Mouse (Mus musculus) myocyte (in vitro differentiated cells): ENCODE results near the gene 1700025G04Rik. TPM values are rescaled to one million over a fixed set of nuclear protein-coding genes. Genes with fewer than 3 reads are reported as not detected.

Source experiments
- H3K27me3 ChIP-seq: one replicate; pipeline ENCODE4 v1.6.1; 2011; ENCODE audit not compliant: control insufficient read depth, insufficient read depth, insufficient read length
- H3K36me3 ChIP-seq: one replicate; pipeline ENCODE4 v1.6.1; 2011; ENCODE audit not compliant: control insufficient read depth, insufficient read depth
- H3K4me2 ChIP-seq: one replicate; pipeline ENCODE4 v1.6.1; 2011; ENCODE audit warnings: low read depth, control low read depth
- H3K4me3 ChIP-seq: one replicate; pipeline ENCODE4 v1.5.1; 2011; ENCODE audit warnings: mild to moderate bottlenecking, control low read depth, moderate library complexity
- H3K79me2 ChIP-seq: one replicate; pipeline ENCODE4 v1.6.1; 2011; ENCODE audit not compliant: control insufficient read depth, insufficient read depth
- H3ac ChIP-seq: one replicate; pipeline ENCODE4 v1.6.1; 2011; ENCODE audit not compliant: control insufficient read depth, insufficient read length
- CEBPB ChIP-seq: IDR thresholded peaks from 2 replicates; pipeline ENCODE4 v1.6.1; 2011; ENCODE audit warnings: mild to moderate bottlenecking, moderate library complexity; ENCODE audit not compliant: poor library complexity, insufficient read depth, severe bottlenecking
- E2F4 ChIP-seq: IDR thresholded peaks from one replicate; pipeline ENCODE4 v1.6.1; 2011; ENCODE audit warnings: mild to moderate bottlenecking, control low read depth, moderate library complexity; ENCODE audit not compliant: insufficient read depth
- MAX ChIP-seq: IDR thresholded peaks from one replicate; pipeline ENCODE4 v1.6.1; 2011; ENCODE audit warnings: low read depth, mild to moderate bottlenecking, control low read depth
- MYOD1 ChIP-seq, 3 experiments: IDR thresholded peaks; one replicate each; pipeline ENCODE4 v1.6.1; 2011; ENCODE audit warnings: control low read depth in 2 of 3, low read depth in 2 of 3, mild to moderate bottlenecking in 2 of 3, moderate library complexity in 1 of 3; ENCODE audit not compliant: insufficient read length in 2 of 3, control insufficient read depth in 1 of 3
- MYOG ChIP-seq, 3 experiments: IDR thresholded peaks; one replicate each; pipeline ENCODE4 v1.6.1; 2011; ENCODE audit warnings: control low read depth in 2 of 3, low read depth in 2 of 3, mild to moderate bottlenecking in 2 of 3; ENCODE audit not compliant: insufficient read length in 2 of 3, control insufficient read depth in 1 of 3, insufficient read depth in 1 of 3
- POLR2A ChIP-seq: IDR thresholded peaks from one replicate; pipeline ENCODE4 v1.6.1; 2011; ENCODE audit warnings: low read depth, mild to moderate bottlenecking, control low read depth, moderate library complexity; ENCODE audit not compliant: insufficient read length
- POLR2AphosphoS2 ChIP-seq: IDR thresholded peaks from one replicate; pipeline ENCODE4 v1.6.1; 2011; ENCODE audit warnings: low read depth, control low read depth; ENCODE audit not compliant: insufficient read length
- REST ChIP-seq: IDR thresholded peaks from one replicate; pipeline ENCODE4 v1.6.1; 2011; ENCODE audit warnings: mild to moderate bottlenecking, control low read depth, moderate library complexity; ENCODE audit not compliant: insufficient read depth, insufficient read length
- SRF ChIP-seq: IDR thresholded peaks from one replicate; pipeline ENCODE4 v1.6.1; 2011; ENCODE audit warnings: low read depth; ENCODE audit not compliant: control insufficient read depth, insufficient read length
- TCF12 ChIP-seq: IDR thresholded peaks from one replicate; pipeline ENCODE4 v1.6.1; 2011; ENCODE audit warnings: mild to moderate bottlenecking, control low read depth; ENCODE audit not compliant: poor library complexity, insufficient read depth, severe bottlenecking
- TCF3 ChIP-seq: IDR thresholded peaks from one replicate; pipeline ENCODE4 v1.6.1; 2011; ENCODE audit warnings: low read depth, control low read depth; ENCODE audit not compliant: insufficient read length
- USF1 ChIP-seq: IDR thresholded peaks from one replicate; pipeline ENCODE4 v1.6.1; 2011; ENCODE audit warnings: low read depth, mild to moderate bottlenecking, control low read depth, moderate library complexity
- polyA plus RNA-seq: library from polyadenylated mRNA; unstranded; fragments of >200 nt; fragmentation: generic; extraction: Trizol; gene quantifications from one replicate; pipeline ENCODE4 v1.2.1, GENCODE M21; 2012; ENCODE audit warnings: missing spikeins

The 1700025G04Rik gene
- polyA plus RNA-seq, 1 experiment: 3.3 TPM

- Histone ChIP-seq H3K27me3 (no peaks in the 10 kb centered on the region), H3K4me2 (peak overlapping the region; percentile 98), H3K79me2 (peaks cover 4% of the 10 kb centered on the region), H3K36me3 (no peaks in the 10 kb centered on the region), H3ac (peak overlapping the region; percentile 86), H3K4me3 (peak overlapping the region; percentile 37)
- TF ChIP-seq CEBPB: no peak
- TF ChIP-seq REST: no peak
- TF ChIP-seq POLR2AphosphoS2: no peak
- no peak for TF ChIP-seq MYOG (IDR thresholded peaks at IDR 0.05; ENCODE audit: control insufficient read depth in 1 of 3, insufficient read depth in 1 of 3, insufficient read length in 2 of 3, low read depth in 2 of 3)
- no peak for TF ChIP-seq MYOD1 (IDR thresholded peaks at IDR 0.05; ENCODE audit: control insufficient read depth in 1 of 3, insufficient read length in 2 of 3, low read depth in 2 of 3)
- no peak for TF ChIP-seq TCF12
- no peak for TF ChIP-seq SRF
- TF ChIP-seq USF1: no peak
- no peak for TF ChIP-seq MAX
- TF ChIP-seq E2F4: no peak
- TF ChIP-seq TCF3: no peak
- TF ChIP-seq POLR2A: no peak
Observed at GRCm38 (mm10) chr1:152089526-152089925, 399 bp downstream of the 1700025G04Rik start.

- no peaks in the 10 kb centered on the region for H3K36me3 ChIP-seq
- H3ac ChIP-seq: peak overlapping the region; percentile 86
- H3K79me2 ChIP-seq: peaks cover 4% of the 10 kb centered on the region
- no peaks in the 10 kb centered on the region for H3K27me3 ChIP-seq
- peak overlapping the region; percentile 98 for H3K4me2 ChIP-seq
- TF ChIP-seq TCF12: no peak
- no peak for TF ChIP-seq CEBPB
- no peak for TF ChIP-seq USF1
- no peak for TF ChIP-seq MYOD1 (IDR thresholded peaks at IDR 0.05; ENCODE audit: control insufficient read depth in 1 of 3, insufficient read length in 2 of 3, low read depth in 2 of 3)
- no peak for TF ChIP-seq TCF3
- TF ChIP-seq SRF: no peak
- TF ChIP-seq MAX: no peak
- no peak for TF ChIP-seq E2F4
- no peak for TF ChIP-seq POLR2AphosphoS2
- TF ChIP-seq REST: no peak
- TF ChIP-seq MYOG (IDR thresholded peaks at IDR 0.05; ENCODE audit: control insufficient read depth in 1 of 3, insufficient read depth in 1 of 3, insufficient read length in 2 of 3, low read depth in 2 of 3): no peak
- TF ChIP-seq POLR2A: no peak
- peak overlapping the region; percentile 37 for H3K4me3 ChIP-seq
Observed at GRCm38 (mm10) chr1:152088791-152089401, 1.0 kb downstream of the 1700025G04Rik start.

- no peaks in the 10 kb centered on the region for H3K36me3 ChIP-seq
- H3K27me3 ChIP-seq: no peaks in the 10 kb centered on the region
- no peak overlapping the region for H3ac ChIP-seq
- H3K4me3 ChIP-seq: no peak overlapping the region
- TF ChIP-seq TCF3: no peak
- no peak for TF ChIP-seq E2F4
- no peak for TF ChIP-seq POLR2AphosphoS2
- no peak for TF ChIP-seq POLR2A
- no peak for TF ChIP-seq MYOG (IDR thresholded peaks at IDR 0.05; ENCODE audit: control insufficient read depth in 1 of 3, insufficient read depth in 1 of 3, insufficient read length in 2 of 3, low read depth in 2 of 3)
- no peak for TF ChIP-seq CEBPB
- no peak for TF ChIP-seq MAX
- TF ChIP-seq TCF12: no peak
- TF ChIP-seq SRF: no peak
- TF ChIP-seq MYOD1 (IDR thresholded peaks at IDR 0.05; ENCODE audit: control insufficient read depth in 1 of 3, insufficient read length in 2 of 3, low read depth in 2 of 3): no peak
- no peak overlapping the region for H3K4me2 ChIP-seq
- peaks cover 4% of the 10 kb centered on the region for H3K79me2 ChIP-seq
Observed at GRCm38 (mm10) chr1:152088030-152088429, 1.9 kb downstream of the 1700025G04Rik start.

GRCm38 (mm10) chr1:152086951-152087350 is 3.0 kb downstream of the 1700025G04Rik start:
- Histone ChIP-seq H3K27me3 (no peaks in the 10 kb centered on the region), H3K4me3 (no peak overlapping the region), H3ac (no peak overlapping the region), H3K4me2 (no peak overlapping the region), H3K36me3 (no peaks in the 10 kb centered on the region), H3K79me2 (peaks cover 4% of the 10 kb centered on the region)
- TF ChIP-seq E2F4 (no peak), POLR2A (no peak), TCF12 (no peak), USF1 (no peak), TCF3 (no peak), POLR2AphosphoS2 (no peak), REST (no peak), CEBPB (no peak), MYOD1 (IDR thresholded peaks at IDR 0.05; ENCODE audit: control insufficient read depth in 1 of 3, insufficient read length in 2 of 3, low read depth in 2 of 3) (no peak), MYOG (IDR thresholded peaks at IDR 0.05; ENCODE audit: control insufficient read depth in 1 of 3, insufficient read depth in 1 of 3, insufficient read length in 2 of 3, low read depth in 2 of 3) (no peak), MAX (no peak)
